Comparison of ENCODE assay signal across 8 mouse cellular contexts in genomic region chr2:32965511-32966183, GRCm38 (mm10). TPM values are rescaled to one million over a fixed set of nuclear protein-coding genes. Genes with fewer than 3 reads are reported as not detected.
DNase-seq lines count a peak whose midpoint lies in the region; ATAC-seq and TF ChIP-seq lines count a peak whose summit lies in the region.

No protein-coding gene starts in this region.

- H3K27me3 ChIP-seq in liver, embryonic 13.5 days, result no peaks in the 10 kb centered on the region

- WGBS in liver, embryonic 13.5 days (ENCODE audit: insufficient replicate concordance), result 5% methylated on average over 7 of the region's 7 CpGs

- ATAC-seq in liver, embryonic 13.5 days (ENCODE audit: low read depth), result no peak

- H3K4me2 ChIP-seq in liver, embryonic 13.5 days, result peak overlapping the region; percentile 97

- intact Hi-C loops in gastrocnemius, adult 2 months (cut with DNase I), result no loop called here
- intact Hi-C loops in gastrocnemius, postnatal 36 days (cut with DNase I), result no loop called here

- peaks cover 66% of the 10 kb centered on the region for H3K4me1 ChIP-seq in liver, embryonic 13.5 days (replicated peaks)

- peak overlapping the region; percentile 98; the same call in 1 of the 2 replicates for H3K27ac ChIP-seq in gastrocnemius, adult 2 months
- peak overlapping the region; percentile 95 for H3K27ac ChIP-seq in liver, embryonic 13.5 days

- H3K36me3 ChIP-seq in liver, embryonic 13.5 days, result peaks cover 30% of the 10 kb centered on the region

- no peaks in the 10 kb centered on the region for H3K9me3 ChIP-seq in liver, embryonic 13.5 days (replicated peaks)

- peak overlapping the region; percentile 87 for H3K9ac ChIP-seq in liver, embryonic 13.5 days

- no peak for TF ChIP-seq CTCF in gastrocnemius, adult 2 months (IDR thresholded peaks at IDR 0.05)

- no peak overlapping the region; the same call in 1 of the 2 replicates for H3K4me3 ChIP-seq in gastrocnemius, adult 2 months
- peak overlapping the region; percentile 81 for H3K4me3 ChIP-seq in liver, embryonic 13.5 days (replicated peaks)

- no peak for DNase-seq in gastrocnemius, adult 2 months
- DNase-seq in gastrocnemius, postnatal 4 days (ENCODE audit: low spot score in 2 of 2), result no peak
- peak; percentile 76 for DNase-seq in 416B (ENCODE audit: low read depth)
- peak; percentile 20 for DNase-seq in embryo, embryonic 11 days
- no peak for DNase-seq in liver, embryonic 13.5 days
- no peak for DNase-seq in adipocyte (ENCODE audit: low spot score)
- no peak for DNase-seq in kidney, postnatal 4 days
- no peak for DNase-seq in gastrocnemius, postnatal 36 days

RNA-seq across cellular contexts. Expression of gene Lrsam1, which starts 4.2 kb away (rescaled TPM):
- total RNA-seq in gastrocnemius, adult 2 months (2021), result 10 to 100 TPM in 1 of 2 experiments, 1 to 10 TPM in 1; 9.9 to 14.1 TPM
- total RNA-seq in gastrocnemius, postnatal 4 days (2021), result 10 to 100 TPM; 20.0 to 22.0 TPM
- polyA plus RNA-seq in liver, embryonic 13.5 days (2015; fragmentation: Nextera tagmentation; extraction: Ambion mirVana), result 2.0 and 3.0 TPM in 2 replicates
- total RNA-seq in gastrocnemius, postnatal 36 days (2021), result 1 to 10 TPM; 9.1 to 9.4 TPM

RNA-seq across cellular contexts. Expression of gene Rpl12, which starts 4.3 kb away (rescaled TPM):
- total RNA-seq in gastrocnemius, adult 2 months (2021), result 10 to 100 TPM; 80.6 to 90.3 TPM
- total RNA-seq in gastrocnemius, postnatal 4 days (2021), result 100 to 1,000 TPM; 212 to 221 TPM
- polyA plus RNA-seq in liver, embryonic 13.5 days (2015; fragmentation: Nextera tagmentation; extraction: Ambion mirVana), result 141 and 148 TPM in 2 replicates
- total RNA-seq in gastrocnemius, postnatal 36 days (2021), result 10 to 100 TPM; 45.3 to 75.3 TPM

RNA-seq across cellular contexts. Expression of gene Slc2a8, which starts 16.2 kb away (rescaled TPM):
- total RNA-seq in gastrocnemius, adult 2 months (2021), result 10 to 100 TPM in 1 of 2 experiments, 1 to 10 TPM in 1; 8.1 to 11.2 TPM
- total RNA-seq in gastrocnemius, postnatal 4 days (2021), result 1 to 10 TPM; 8.8 to 9.7 TPM
- polyA plus RNA-seq in liver, embryonic 13.5 days (2015; fragmentation: Nextera tagmentation; extraction: Ambion mirVana), result 9.0 and 9.9 TPM in 2 replicates
- total RNA-seq in gastrocnemius, postnatal 36 days (2021), result 1 to 10 TPM; 9.1 to 10.0 TPM

Comparison
In these comparisons a context has a peak if more than half of its experiments do, and no peak if none do; other contexts are left out.
1. DNase-seq: peak in 416B (single experiment) and embryo, embryonic 11 days (single experiment); none in gastrocnemius, adult 2 months (single experiment), gastrocnemius, postnatal 4 days (0 of 2), liver, embryonic 13.5 days (single experiment), adipocyte (single experiment), kidney, postnatal 4 days (0 of 2) and gastrocnemius, postnatal 36 days (0 of 2).